Mouse (Mus musculus) lung, embryonic 16.5 days (tissue): Measurements from ENCODE around the gene Nfkbiz. TPM values are rescaled to one million over a fixed set of nuclear protein-coding genes. Genes with fewer than 3 reads are reported as not detected.

ENCODE experiments used
- ATAC-seq: fragments of 200-750 bp; cut with Nextera tagmentation; 2 replicates; pipeline ENCODE4 v1.8.0; 2017; ENCODE audit warnings: low read depth, mild to moderate bottlenecking, moderate library complexity
- H3K27ac ChIP-seq: fragments of 300-500 bp; sonication (generic); 2 replicates; pipeline ENCODE4 v1.5.1; 2014; ENCODE audit warnings: mild to moderate bottlenecking, control low read depth, low read length
- H3K27me3 ChIP-seq: fragments of 300-500 bp; sonication (generic); 2 replicates; pipeline ENCODE4 v1.6.1; 2014; ENCODE audit warnings: low read depth, low read length, mixed read lengths; ENCODE audit not compliant: control insufficient read depth, insufficient read depth
- H3K36me3 ChIP-seq: fragments of 300-500 bp; sonication (generic); 2 replicates; pipeline ENCODE4 v1.6.1; 2014; ENCODE audit warnings: low read length; ENCODE audit not compliant: control insufficient read depth, insufficient read depth
- H3K4me1 ChIP-seq: fragments of 300-500 bp; sonication (generic); replicated peaks from 2 replicates; pipeline ENCODE4 v1.6.1; 2014; ENCODE audit warnings: low read length, mixed read lengths; ENCODE audit not compliant: control insufficient read depth, insufficient read depth
- H3K4me2 ChIP-seq: fragments of 300-500 bp; sonication (generic); 2 replicates; pipeline ENCODE4 v1.6.1; 2014; ENCODE audit warnings: low read depth, low read length, control low read depth
- H3K4me3 ChIP-seq: fragments of 300-500 bp; sonication (generic); 2 replicates; pipeline ENCODE4 v1.5.1; 2014; ENCODE audit warnings: mild to moderate bottlenecking, low read length, control low read depth
- H3K9ac ChIP-seq: fragments of 300-500 bp; sonication (generic); 2 replicates; pipeline ENCODE4 v1.6.1; 2014; ENCODE audit warnings: low read length, control low read depth
- H3K9me3 ChIP-seq: fragments of 300-500 bp; sonication (generic); 2 replicates; pipeline ENCODE4 v1.6.1; 2016; ENCODE audit warnings: low read length; ENCODE audit not compliant: control insufficient read depth
- WGBS: fragments of 180-500 bp; shearing (Covaris S2); extraction: QIAGEN DNeasy Blood & Tissue Kit; methylation state at CpG from one replicate; pipeline ENCODE4 v1.1.7; 2014; 5-methylcytosine and 5-hydroxymethylcytosine counted together
- polyA plus RNA-seq: library from polyadenylated mRNA; unstranded; fragments of >200 nt; fragmentation: Nextera tagmentation; extraction: Ambion mirVana; gene quantifications from 2 replicates; pipeline ENCODE4 v1.2.1, GENCODE M21; 2015

Gene Nfkbiz
- polyA plus RNA-seq, 1 experiment from 2014 or later = 10.4 TPM

- peak overlapping the region; percentile 81 for H3K4me3 ChIP-seq
- peaks cover 11% of the 10 kb centered on the region for H3K36me3 ChIP-seq
- H3K9ac ChIP-seq = peak overlapping the region; percentile 85
- no peaks in the 10 kb centered on the region for H3K27me3 ChIP-seq
- 0% methylated on average over 52 of the region's 67 CpGs for WGBS
- H3K27ac ChIP-seq = peak overlapping the region; percentile 98
- peak overlapping the region; percentile 67 for H3K4me2 ChIP-seq
- H3K9me3 ChIP-seq = no peaks in the 10 kb centered on the region
- ATAC-seq = peak; percentile 95
- H3K4me1 ChIP-seq = peaks cover 40% of the 10 kb centered on the region
These were observed 16.5 kb downstream of the Nfkbiz start for GRCm38 (mm10) chr16:55821997-55822740.

GRCm38 (mm10) chr16:55821571-55821981 is 17.1 kb downstream of the Nfkbiz start:
- Histone ChIP-seq H3K36me3 (peaks cover 16% of the 10 kb centered on the region), H3K27ac (peak overlapping the region; percentile 98), H3K27me3 (no peaks in the 10 kb centered on the region), H3K4me1 (peaks cover 40% of the 10 kb centered on the region), H3K9ac (peak overlapping the region; percentile 85), H3K9me3 (no peaks in the 10 kb centered on the region), H3K4me3 (peak overlapping the region; percentile 81), H3K4me2 (peak overlapping the region; percentile 67)
- peak; percentile 34 for ATAC-seq
- under 1% methylated on average over 36 of the region's 40 CpGs for WGBS

GRCm38 (mm10) chr16:55820916-55821570 is 17.7 kb downstream of the Nfkbiz start:
- Histone ChIP-seq H3K9me3 (no peaks in the 10 kb centered on the region), H3K27ac (peak overlapping the region; percentile 98), H3K4me3 (peak overlapping the region; percentile 81), H3K27me3 (no peaks in the 10 kb centered on the region), H3K4me1 (peaks cover 42% of the 10 kb centered on the region), H3K9ac (peak overlapping the region; percentile 85), H3K4me2 (peak overlapping the region; percentile 67), H3K36me3 (peaks cover 21% of the 10 kb centered on the region)
- WGBS = 4% methylated on average over 20 of the region's 20 CpGs
- ATAC-seq = no peak

- Histone ChIP-seq H3K27ac (peak overlapping the region; percentile 98), H3K9ac (peak overlapping the region; percentile 85), H3K4me1 (peaks cover 49% of the 10 kb centered on the region), H3K27me3 (no peaks in the 10 kb centered on the region), H3K4me3 (peak overlapping the region; percentile 81), H3K36me3 (peaks cover 28% of the 10 kb centered on the region), H3K4me2 (peak overlapping the region; percentile 67), H3K9me3 (no peaks in the 10 kb centered on the region)
- ATAC-seq = no peak
- WGBS = 18% methylated on average over 13 of the region's 13 CpGs
These were observed 18.4 kb downstream of the Nfkbiz start for GRCm38 (mm10) chr16:55820161-55820915.

- Histone ChIP-seq H3K9me3 (no peaks in the 10 kb centered on the region), H3K4me2 (peak overlapping the region; percentile 67), H3K4me1 (peaks cover 49% of the 10 kb centered on the region), H3K4me3 (peak overlapping the region; percentile 81), H3K27me3 (no peaks in the 10 kb centered on the region), H3K9ac (peak overlapping the region; percentile 85), H3K36me3 (peaks cover 38% of the 10 kb centered on the region), H3K27ac (peak overlapping the region; percentile 67)
- ATAC-seq = no peak
- WGBS = 22% methylated on average over 15 of the region's 15 CpGs
These were observed 19.4 kb downstream of the Nfkbiz start for GRCm38 (mm10) chr16:55819186-55819861.

GRCm38 (mm10) chr16:55817717-55818515 is 20.8 kb downstream of the Nfkbiz start:
- H3K27me3 ChIP-seq = no peaks in the 10 kb centered on the region
- no peak overlapping the region for H3K27ac ChIP-seq
- peaks cover 50% of the 10 kb centered on the region for H3K36me3 ChIP-seq
- no peak for ATAC-seq
- no peak overlapping the region for H3K4me3 ChIP-seq
- H3K9me3 ChIP-seq = no peaks in the 10 kb centered on the region
- WGBS = 90% methylated on average over 28 of the region's 28 CpGs
- H3K4me1 ChIP-seq = peaks cover 39% of the 10 kb centered on the region
- no peak overlapping the region for H3K9ac ChIP-seq
- H3K4me2 ChIP-seq = no peak overlapping the region

- H3K27me3 ChIP-seq = no peaks in the 10 kb centered on the region
- H3K4me1 ChIP-seq = peaks cover 39% of the 10 kb centered on the region
- no peak overlapping the region for H3K9ac ChIP-seq
- no peak overlapping the region for H3K4me2 ChIP-seq
- H3K27ac ChIP-seq = peak overlapping the region; percentile 48
- 68% methylated on average over 13 of the region's 13 CpGs for WGBS
- no peak overlapping the region for H3K4me3 ChIP-seq
- H3K36me3 ChIP-seq = peaks cover 61% of the 10 kb centered on the region
- ATAC-seq = peak; percentile 44
- H3K9me3 ChIP-seq = no peaks in the 10 kb centered on the region
These were observed 22.3 kb downstream of the Nfkbiz start for GRCm38 (mm10) chr16:55816202-55816941.

- H3K36me3 ChIP-seq = peaks cover 64% of the 10 kb centered on the region
- peaks cover 37% of the 10 kb centered on the region for H3K4me1 ChIP-seq
- 78% methylated on average over 14 of the region's 14 CpGs for WGBS
These were observed 23.2 kb downstream of the Nfkbiz start for GRCm38 (mm10) chr16:55815466-55815865.

More at GRCm38 (mm10) chr16:55815466-55815865, 23.2 kb downstream of the Nfkbiz start:
- H3K4me2 ChIP-seq = no peak overlapping the region
- no peak overlapping the region for H3K9ac ChIP-seq
- H3K4me3 ChIP-seq = no peak overlapping the region
- no peak for ATAC-seq
- H3K27ac ChIP-seq = no peak overlapping the region
- H3K27me3 ChIP-seq = no peaks in the 10 kb centered on the region
- H3K9me3 ChIP-seq = no peaks in the 10 kb centered on the region
